Mouse (Mus musculus): Measurements from ENCODE around the gene Atf7. TPM values are rescaled to one million over a fixed set of nuclear protein-coding genes. Genes with fewer than 3 reads are reported as not detected.

The Atf7 gene
- total and polyA plus RNA-seq, 3 experiments, result 6.7 to 31.9 (median 8.6) TPM

DNA sequence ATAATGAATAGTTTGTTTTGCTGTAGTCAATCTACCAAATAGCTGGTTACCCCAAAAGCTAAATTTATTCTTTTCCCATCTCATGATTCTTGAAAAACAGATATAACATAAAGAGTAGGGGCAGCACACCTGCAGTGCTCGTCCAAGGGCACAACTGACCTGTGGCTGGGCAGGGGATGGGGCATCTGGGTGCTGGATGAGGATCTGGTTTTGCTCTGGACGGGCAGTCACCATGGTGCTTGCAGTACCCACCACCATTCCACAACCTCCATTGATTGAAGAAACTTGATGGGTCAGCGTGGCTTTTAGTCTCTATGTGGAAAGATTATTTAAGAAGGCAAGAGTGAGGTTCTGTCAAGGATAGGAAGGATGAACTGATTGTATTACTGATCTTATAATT, 79.0 kb downstream of the Atf7 start:
- Histone ChIP-seq H3K79me2 (replicated peaks; ENCODE audit: control insufficient read depth, extremely low read depth, insufficient read depth, poor library complexity, severe bottlenecking) (no peaks in the 10 kb centered on the region), H3K4me2 (ENCODE audit: insufficient read depth, low read depth, poor library complexity, severe bottlenecking) (no peak overlapping the region), H3K4me1 (ENCODE audit: control insufficient read depth in 1 of 2, insufficient read depth in 2 of 2) (no peaks in the 10 kb centered on the region), H3K36me3 (replicated peaks in 1 of 2; ENCODE audit: control insufficient read depth in 1 of 2, insufficient read depth in 1 of 2, low read length in 1 of 2) (peaks cover 38 to 65% of the 10 kb centered on the region in 2 experiments), H3K9me3 (replicated peaks; ENCODE audit: low read length) (no peaks in the 10 kb centered on the region), H3K27me3 (replicated peaks) (no peaks in the 10 kb centered on the region), H3K4me3 (replicated peaks in 1 of 3; ENCODE audit: low read depth in 2 of 3, low read length in 2 of 3, poor library complexity in 1 of 3) (no peak overlapping the region), H3K27ac (ENCODE audit: insufficient read depth, low read depth) (no peak overlapping the region), H3K9ac (ENCODE audit: insufficient read depth, low read depth) (no peak overlapping the region)
- in situ Hi-C loops (cut with MboI; ENCODE audit: low pct_ligation_motif_present, low pct_unique_long_range_greater_than_20kb, low sequenced_read_pairs) (loop anchor here (10.0 kb wide), 1 partner anchor 119 kb away; no protein-coding TSS in a partner anchor), dilution Hi-C loops (cut with MboI; ENCODE audit: extremely low pct_ligation_motif_present, extremely low pct_unique_long_range_greater_than_20kb, low sequenced_read_pairs) (no loop called here)
- TF ChIP-seq JUND (conservative IDR thresholded peaks at IDR 0.05; ENCODE audit: low read depth, low read length) (no peak), MAFK (IDR thresholded peaks at IDR 0.05; ENCODE audit: insufficient replicate concordance, low read length) (no peak), USF2 (conservative IDR thresholded peaks at IDR 0.05; ENCODE audit: low read depth, low read length) (no peak)
- no peak for DNase-seq (ENCODE audit: extremely low read depth)

DNA sequence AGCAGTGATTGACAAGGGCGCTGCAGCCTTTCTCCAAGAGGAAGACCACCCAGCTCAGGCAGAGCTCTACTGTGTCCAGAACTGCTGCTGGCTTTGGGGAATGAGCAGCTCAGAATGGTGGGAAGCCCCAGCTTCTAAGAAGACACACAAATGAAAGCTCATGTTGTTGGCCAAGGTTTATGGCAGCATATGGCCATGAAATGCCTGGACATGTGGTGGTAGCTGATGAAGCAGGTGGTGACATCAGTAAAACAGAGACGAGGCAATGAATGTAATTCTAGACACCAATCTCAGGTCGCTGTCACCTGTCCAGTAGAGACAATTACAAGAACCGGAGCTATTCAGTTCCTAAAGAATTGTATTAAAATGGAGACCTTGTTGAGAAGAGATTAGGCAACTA, 80.5 kb downstream of the Atf7 start:
- Histone ChIP-seq H3K36me3 (replicated peaks in 1 of 2; ENCODE audit: control insufficient read depth in 1 of 2, insufficient read depth in 1 of 2, low read length in 1 of 2) (peaks cover 49 to 74% of the 10 kb centered on the region in 2 experiments), H3K79me2 (replicated peaks; ENCODE audit: control insufficient read depth, extremely low read depth, insufficient read depth, poor library complexity, severe bottlenecking) (no peaks in the 10 kb centered on the region), H3K27ac (ENCODE audit: insufficient read depth, low read depth) (no peak overlapping the region), H3K4me1 (ENCODE audit: control insufficient read depth in 1 of 2, insufficient read depth in 2 of 2) (no peaks in the 10 kb centered on the region), H3K9ac (ENCODE audit: insufficient read depth, low read depth) (no peak overlapping the region), H3K27me3 (replicated peaks) (no peaks in the 10 kb centered on the region), H3K4me2 (ENCODE audit: insufficient read depth, low read depth, poor library complexity, severe bottlenecking) (no peak overlapping the region), H3K9me3 (replicated peaks; ENCODE audit: low read length) (no peaks in the 10 kb centered on the region), H3K4me3 (replicated peaks in 1 of 3; ENCODE audit: low read depth in 2 of 3, low read length in 2 of 3, poor library complexity in 1 of 3) (no peak overlapping the region)
- no peak for TF ChIP-seq ELF1 (IDR thresholded peaks at IDR 0.05; ENCODE audit: low read depth, low read length)
- no peak for TF ChIP-seq SMC3 (IDR thresholded peaks at IDR 0.05; ENCODE audit: low read depth, low read length)
- TF ChIP-seq HCFC1 (IDR thresholded peaks at IDR 0.05; ENCODE audit: low read depth, low read length), result no peak
- TF ChIP-seq USF1 (IDR thresholded peaks at IDR 0.05; ENCODE audit: low read depth, low read length), result no peak
- TF ChIP-seq POLR2AphosphoS2 (IDR thresholded peaks at IDR 0.05; ENCODE audit: low read depth, low read length), result no peak
- TF ChIP-seq EP300 (IDR thresholded peaks at IDR 0.05; ENCODE audit: low read length), result no peak
- TF ChIP-seq ZMIZ1 (IDR thresholded peaks at IDR 0.05; ENCODE audit: low read depth, low read length), result no peak
- no peak for TF ChIP-seq E2F4 (IDR thresholded peaks at IDR 0.05; ENCODE audit: insufficient replicate concordance, low read depth, low read length)
- TF ChIP-seq IRF4 (IDR thresholded peaks at IDR 0.05; ENCODE audit: low read depth, low read length), result no peak
- no peak for TF ChIP-seq CHD1 (IDR thresholded peaks at IDR 0.05; ENCODE audit: low read depth, low read length)
- no peak for TF ChIP-seq ZKSCAN1 (IDR thresholded peaks at IDR 0.05; ENCODE audit: borderline replicate concordance, low read depth, low read length)
- no peak for TF ChIP-seq RCOR1 (conservative IDR thresholded peaks at IDR 0.05; ENCODE audit: low read depth, low read length)
- no peak for TF ChIP-seq MEF2A (IDR thresholded peaks at IDR 0.05; ENCODE audit: borderline replicate concordance, low read depth, low read length)
- TF ChIP-seq MAZ (IDR thresholded peaks at IDR 0.05; ENCODE audit: low read depth, low read length), result no peak
- no peak for TF ChIP-seq BHLHE40 (IDR thresholded peaks at IDR 0.05; ENCODE audit: low read depth, low read length)
- TF ChIP-seq PAX5 (IDR thresholded peaks at IDR 0.05; ENCODE audit: low read length), result no peak
- no peak for TF ChIP-seq JUND (conservative IDR thresholded peaks at IDR 0.05; ENCODE audit: low read depth, low read length)
- no peak for TF ChIP-seq MAX (IDR thresholded peaks at IDR 0.05; ENCODE audit: low read length)
- no peak for TF ChIP-seq JUN (IDR thresholded peaks at IDR 0.05; ENCODE audit: insufficient read depth, low read depth, low read length)
- in situ Hi-C loops (cut with MboI; ENCODE audit: low pct_ligation_motif_present, low pct_unique_long_range_greater_than_20kb, low sequenced_read_pairs) (loop anchor here (10.0 kb wide), 1 partner anchor 120 kb away; no protein-coding TSS in a partner anchor), dilution Hi-C loops (cut with MboI; ENCODE audit: extremely low pct_ligation_motif_present, extremely low pct_unique_long_range_greater_than_20kb, low sequenced_read_pairs) (no loop called here)
- DNase-seq (ENCODE audit: extremely low read depth), result no peak

Data from CH12.LX (cell line).